Mouse (Mus musculus) cerebellum, adult 2 months (tissue): ENCODE measurements around the gene Tgfb2.

Experiments
- CTCF ChIP-seq: fragments of 200-500 bp; IDR thresholded peaks from 2 replicates; pipeline ENCODE4 v1.5.1; 2011; ENCODE audit warnings: low read depth, mild to moderate bottlenecking, control low read depth, low read length, moderate library complexity, borderline replicate concordance; ENCODE audit not compliant: insufficient read depth
- POLR2A ChIP-seq: fragments of 200-500 bp; IDR thresholded peaks from 2 replicates; pipeline ENCODE4 v1.6.1; 2011; ENCODE audit warnings: low read length, control low read depth, borderline replicate concordance; ENCODE audit not compliant: insufficient read depth

GRCm38 (mm10) chr1:186631457-186631856 is 74.3 kb downstream of the Tgfb2 start:
- no peak for TF ChIP-seq CTCF
- no peak for TF ChIP-seq POLR2A
